Mouse (Mus musculus) limb, embryonic 12.5 days (tissue): ENCODE results near the gene Ube2j1. TPM values are rescaled to one million over a fixed set of nuclear protein-coding genes. Genes with fewer than 3 reads are reported as not detected.

Experiments used
- ATAC-seq: fragments of 200-750 bp; cut with Nextera tagmentation; 2 replicates; pipeline ENCODE4 v1.8.0; 2017; ENCODE audit warnings: low read depth, moderate TSS enrichment; ENCODE audit not compliant: insufficient number of reproducible peaks, insufficient read depth, low FRiP score, low TSS enrichment
- H3K27ac ChIP-seq: fragments of 300-500 bp; sonication (generic); 2 replicates; pipeline ENCODE4 v1.5.1; 2016; ENCODE audit warnings: mild to moderate bottlenecking, moderate library complexity
- H3K27me3 ChIP-seq: fragments of 300-500 bp; sonication (generic); 2 replicates; pipeline ENCODE4 v1.6.1; 2016; ENCODE audit warnings: mild to moderate bottlenecking, moderate library complexity
- H3K36me3 ChIP-seq: fragments of 300-500 bp; sonication (generic); 2 replicates; pipeline ENCODE4 v1.6.1; 2016; ENCODE audit warnings: mild to moderate bottlenecking, moderate library complexity
- H3K4me1 ChIP-seq: fragments of 300-500 bp; sonication (generic); replicated peaks from 2 replicates; pipeline ENCODE4 v1.6.1; 2016
- H3K4me2 ChIP-seq: fragments of 300-500 bp; sonication (generic); 2 replicates; pipeline ENCODE4 v1.6.1; 2016; ENCODE audit warnings: mild to moderate bottlenecking, moderate library complexity
- H3K4me3 ChIP-seq: fragments of 300-500 bp; sonication (generic); replicated peaks from 2 replicates; pipeline ENCODE4 v1.5.1; 2016; ENCODE audit warnings: mild to moderate bottlenecking
- H3K9ac ChIP-seq: fragments of 300-500 bp; sonication (generic); replicated peaks from 2 replicates; pipeline ENCODE4 v1.6.1; 2016; ENCODE audit warnings: mild to moderate bottlenecking, moderate library complexity
- H3K9me3 ChIP-seq: fragments of 300-500 bp; sonication (generic); 2 replicates; pipeline ENCODE4 v1.6.1; 2016; ENCODE audit warnings: mild to moderate bottlenecking, moderate library complexity
- WGBS: fragments of 180-500 bp; shearing (Covaris S2); methylation state at CpG from one replicate; pipeline ENCODE4 v1.1.7; 2016; 5-methylcytosine and 5-hydroxymethylcytosine counted together
- polyA plus RNA-seq: library from polyadenylated mRNA; unstranded; fragments of >200 nt; fragmentation: Nextera tagmentation; extraction: Ambion mirVana; gene quantifications from 2 replicates; pipeline ENCODE4 v1.2.1, GENCODE M21; 2016

Ube2j1 gene
- 38.1 and 38.5 TPM in 2 replicates for polyA plus RNA-seq

DNA sequence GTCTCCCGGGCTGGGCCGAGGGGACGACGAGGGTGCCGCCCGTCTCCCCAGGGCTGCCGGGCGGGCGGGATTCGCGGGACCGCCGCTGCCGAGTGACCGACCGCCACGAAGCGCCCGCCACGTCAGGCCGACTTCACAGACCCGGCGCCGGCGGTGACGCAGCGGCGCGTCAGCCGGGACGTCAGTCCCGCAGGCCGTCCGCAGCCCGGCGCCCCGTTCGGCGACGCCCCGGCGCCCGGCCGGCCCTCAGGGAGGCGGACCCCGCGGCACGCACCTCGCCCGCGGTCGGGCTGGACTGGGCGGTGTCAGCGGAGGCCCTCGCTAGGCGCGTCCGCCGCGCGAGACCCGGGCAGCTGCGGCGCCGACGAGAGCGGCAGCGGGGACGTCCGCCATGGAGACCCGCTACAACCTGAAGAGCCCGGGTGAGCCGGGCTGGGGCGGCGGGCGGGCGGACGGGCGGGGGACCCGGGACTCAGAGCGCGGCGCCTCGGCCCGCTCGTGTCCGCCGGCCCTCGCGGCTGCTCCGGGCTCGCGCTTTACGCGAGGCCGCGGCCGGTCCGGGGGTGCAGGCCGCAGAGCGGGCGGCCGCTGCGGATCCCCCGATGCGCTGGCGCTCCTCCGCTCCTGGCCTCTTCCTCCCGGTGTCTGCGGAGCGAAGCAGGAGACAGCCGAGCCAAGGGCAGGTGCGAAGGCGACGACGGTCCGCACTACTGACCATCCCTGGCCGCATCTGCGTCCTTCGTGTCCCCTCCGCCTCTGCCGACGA, at the start of gene Ube2j1:
TSS of gene Ube2j1 (plus strand) at position 222 of the 766 bp plus-strand sequence.
- Histone ChIP-seq H3K9me3 (no peaks in the 10 kb centered on the region; the same call in 1 of the 2 replicates), H3K36me3 (peaks cover 27% of the 10 kb centered on the region), H3K27ac (peak within 1 kb of the TSS; percentile 94), H3K4me2 (peak within 1 kb of the TSS; percentile 59), H3K4me1 (peaks cover 5% of the 10 kb centered on the region; the same call in 1 of the 2 replicates), H3K9ac (peak within 1 kb of the TSS; percentile 95), H3K27me3 (no peaks in the 10 kb centered on the region), H3K4me3 (peak within 1 kb of the TSS; percentile 79)
- ATAC-seq, result peak; percentile 94
- WGBS, result under 1% methylated on average over 106 of the region's 123 CpGs

DNA sequence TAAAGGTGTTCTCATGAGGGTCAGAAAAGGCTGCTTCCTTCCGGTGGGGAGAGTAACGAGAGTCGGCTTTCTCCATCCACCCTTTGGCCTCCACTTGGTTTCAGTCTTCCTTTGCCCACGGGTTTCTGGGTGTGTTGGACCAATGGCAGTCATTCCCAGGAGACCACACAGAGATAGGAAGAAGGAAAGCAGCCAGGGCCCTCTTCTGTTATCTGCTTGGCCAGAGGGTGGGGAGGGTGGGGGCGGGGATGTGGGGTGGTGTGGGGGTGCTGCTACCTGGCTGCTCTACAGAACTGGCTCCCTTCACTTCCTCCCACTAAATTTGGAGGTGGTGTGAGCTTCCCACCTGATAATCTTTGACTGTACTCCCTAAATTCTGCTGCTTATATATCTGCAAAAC, 49.6 kb upstream of the Ube2j1 start:
- Histone ChIP-seq H3K27ac (no peak overlapping the region), H3K27me3 (peaks cover 10% of the 10 kb centered on the region), H3K4me3 (no peak overlapping the region), H3K36me3 (no peaks in the 10 kb centered on the region), H3K4me2 (peak overlapping the region; percentile 96; the same call in 1 of the 2 replicates), H3K9me3 (no peaks in the 10 kb centered on the region), H3K9ac (no peak overlapping the region), H3K4me1 (peaks cover 23% of the 10 kb centered on the region; the same call in 1 of the 2 replicates)
- ATAC-seq, result no peak
- 31% methylated on average over 5 of the region's 5 CpGs for WGBS

- 2% methylated on average over 15 of the region's 15 CpGs for WGBS
- Histone ChIP-seq H3K36me3 (no peaks in the 10 kb centered on the region), H3K4me1 (peaks cover 23% of the 10 kb centered on the region; the same call in 1 of the 2 replicates), H3K4me2 (peak overlapping the region; percentile 96), H3K27ac (no peak overlapping the region), H3K9ac (0 out of 2 replicates have a peak overlapping the region, but pooled peaks have one; percentile 31), H3K9me3 (no peaks in the 10 kb centered on the region), H3K27me3 (peaks cover 10% of the 10 kb centered on the region), H3K4me3 (peak overlapping the region; percentile 85)
- no peak for ATAC-seq
Measured at GRCm38 (mm10) chr4:32982041-32982715, 49.0 kb upstream of the Ube2j1 start.

GRCm38 (mm10) chr4:32982716-32983175, 48.5 kb upstream of the Ube2j1 start, which contains the start of gene Rragd:
TSS of gene Rragd (plus strand) at chr4:32983037.
- Histone ChIP-seq H3K4me2 (peak within 1 kb of the TSS; percentile 96), H3K27me3 (peaks cover 10% of the 10 kb centered on the region), H3K9ac (peak within 1 kb of the TSS; percentile 88), H3K36me3 (no peaks in the 10 kb centered on the region), H3K4me1 (peaks cover 23% of the 10 kb centered on the region; the same call in 1 of the 2 replicates), H3K9me3 (no peaks in the 10 kb centered on the region), H3K27ac (peak within 1 kb of the TSS; percentile 84), H3K4me3 (peak within 1 kb of the TSS; percentile 85)
- peak; percentile 73 for ATAC-seq
- WGBS, result under 1% methylated on average over 18 of the region's 18 CpGs

DNA sequence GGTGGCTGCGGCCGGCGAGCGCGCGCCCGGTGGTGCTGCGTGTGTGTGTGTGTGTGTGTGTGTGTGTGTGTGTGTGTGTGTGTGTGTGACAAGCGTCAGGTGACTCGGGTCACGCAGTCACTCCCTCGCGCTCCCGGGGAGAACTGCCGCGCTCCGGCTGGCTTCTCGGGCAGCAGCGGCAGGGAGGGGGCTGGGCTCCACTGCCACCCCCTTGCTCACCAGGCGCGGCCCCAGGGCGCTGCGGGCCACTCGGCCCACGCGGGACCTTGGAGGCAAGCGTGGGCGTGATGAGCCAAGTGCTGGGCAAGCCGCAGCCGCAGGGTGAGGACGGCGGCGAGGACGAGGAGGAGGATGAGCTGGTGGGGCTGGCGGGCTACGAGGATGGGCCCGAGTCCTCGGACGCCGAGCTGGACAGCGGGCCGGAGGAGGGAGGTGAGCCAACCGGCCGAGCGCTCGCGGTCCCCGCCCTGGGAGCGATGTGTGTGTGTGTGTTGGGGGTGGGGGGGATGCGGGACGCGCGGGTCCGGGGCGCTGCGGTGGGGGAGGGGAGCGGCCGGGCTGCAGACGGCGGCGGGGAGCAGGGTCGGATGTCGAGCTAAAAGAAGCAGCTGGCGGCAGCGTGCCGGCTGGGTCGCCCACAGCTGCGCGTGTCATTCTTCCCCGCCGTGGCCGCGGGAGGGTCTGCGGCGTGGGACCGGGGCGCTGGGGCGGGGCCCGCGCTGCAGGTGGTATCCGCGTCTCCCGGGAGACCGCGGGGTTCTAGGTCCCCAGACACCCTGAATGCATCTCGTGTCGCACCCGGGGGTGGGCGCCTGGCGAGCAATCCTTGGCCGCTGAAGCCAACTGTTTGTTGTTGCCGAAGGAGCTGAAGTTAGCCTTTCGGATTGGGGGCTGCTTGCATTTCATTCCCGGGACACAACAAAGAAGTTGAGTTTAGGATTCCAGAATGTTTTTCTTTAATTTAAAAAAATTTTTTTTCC, 47.8 kb upstream of the Ube2j1 start:
- WGBS, result under 1% methylated on average over 81 of the region's 94 CpGs
- H3K9ac ChIP-seq, result peak overlapping the region; percentile 88
- no peaks in the 10 kb centered on the region for H3K9me3 ChIP-seq
- ATAC-seq, result peak; percentile 61
- peak overlapping the region; percentile 85 for H3K4me3 ChIP-seq
- H3K27ac ChIP-seq, result peak overlapping the region; percentile 84
- peaks cover 23% of the 10 kb centered on the region; the same call in 1 of the 2 replicates for H3K4me1 ChIP-seq
- no peaks in the 10 kb centered on the region for H3K36me3 ChIP-seq
- peaks cover 10% of the 10 kb centered on the region for H3K27me3 ChIP-seq
- peak overlapping the region; percentile 96 for H3K4me2 ChIP-seq

- under 1% methylated on average over 13 of the region's 13 CpGs for WGBS
- H3K27me3 ChIP-seq, result peaks cover 10% of the 10 kb centered on the region
- peak overlapping the region; percentile 96 for H3K4me2 ChIP-seq
- peak overlapping the region; percentile 84 for H3K27ac ChIP-seq
- H3K4me1 ChIP-seq, result peaks cover 23% of the 10 kb centered on the region; the same call in 1 of the 2 replicates
- H3K9ac ChIP-seq, result peak overlapping the region; percentile 88
- H3K4me3 ChIP-seq, result peak overlapping the region; percentile 85
- no peaks in the 10 kb centered on the region for H3K9me3 ChIP-seq
- no peaks in the 10 kb centered on the region for H3K36me3 ChIP-seq
- ATAC-seq, result no peak
Measured at GRCm38 (mm10) chr4:32984242-32984641, 47.0 kb upstream of the Ube2j1 start.

DNA sequence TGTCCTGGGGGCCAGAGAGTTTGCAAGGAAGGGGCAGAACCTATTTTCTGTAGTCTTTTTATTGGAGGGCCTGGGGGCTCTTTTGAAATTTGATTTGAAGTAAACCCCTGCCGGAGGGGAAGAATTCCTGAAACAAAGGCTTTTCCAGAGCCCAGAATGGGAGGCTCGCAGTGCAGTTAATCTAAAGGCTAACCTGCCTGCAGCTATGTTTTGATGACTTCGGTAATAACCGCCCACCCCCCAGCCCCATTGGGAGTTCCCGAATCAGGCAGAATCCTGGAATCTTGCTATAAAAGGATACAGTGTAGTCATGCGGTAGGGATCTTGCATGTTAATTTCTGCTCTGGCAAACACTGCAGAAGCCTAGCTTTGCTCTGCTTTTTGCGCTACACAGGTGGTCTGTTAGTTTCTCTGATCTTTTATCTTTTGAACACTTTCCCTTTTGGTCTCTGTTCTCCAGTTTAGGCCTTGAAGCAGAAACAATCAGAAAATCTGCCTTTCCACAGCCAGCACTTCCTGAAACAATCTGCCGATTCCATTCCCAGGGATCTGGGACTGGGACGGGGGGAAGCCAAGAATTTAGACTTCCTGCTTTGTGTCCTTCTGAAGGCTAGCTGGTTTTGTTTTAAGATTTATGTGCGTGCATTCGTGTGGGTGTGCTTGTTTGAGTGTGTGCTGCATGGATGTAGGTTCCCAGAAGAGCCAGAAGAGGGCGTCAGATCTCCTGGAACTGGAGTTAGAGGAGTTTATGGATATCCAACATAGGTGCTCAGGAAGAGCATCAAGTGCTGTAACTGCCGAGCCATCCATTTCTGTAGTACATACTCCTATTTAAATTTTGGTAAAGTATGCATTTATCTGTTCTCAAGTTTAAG, 46.2 kb upstream of the Ube2j1 start:
- ATAC-seq, result no peak
- H3K9ac ChIP-seq, result peak overlapping the region; percentile 88
- H3K4me2 ChIP-seq, result peak overlapping the region; percentile 96
- whole genome bisulfite sequencing, result 8% methylated on average over 13 of the region's 13 CpGs
- H3K36me3 ChIP-seq, result no peaks in the 10 kb centered on the region
- H3K4me1 ChIP-seq, result peaks cover 23% of the 10 kb centered on the region; the same call in 1 of the 2 replicates
- H3K27ac ChIP-seq, result peak overlapping the region; percentile 84
- H3K27me3 ChIP-seq, result peaks cover 10% of the 10 kb centered on the region
- H3K4me3 ChIP-seq, result peak overlapping the region; percentile 85
- H3K9me3 ChIP-seq, result no peaks in the 10 kb centered on the region

DNA sequence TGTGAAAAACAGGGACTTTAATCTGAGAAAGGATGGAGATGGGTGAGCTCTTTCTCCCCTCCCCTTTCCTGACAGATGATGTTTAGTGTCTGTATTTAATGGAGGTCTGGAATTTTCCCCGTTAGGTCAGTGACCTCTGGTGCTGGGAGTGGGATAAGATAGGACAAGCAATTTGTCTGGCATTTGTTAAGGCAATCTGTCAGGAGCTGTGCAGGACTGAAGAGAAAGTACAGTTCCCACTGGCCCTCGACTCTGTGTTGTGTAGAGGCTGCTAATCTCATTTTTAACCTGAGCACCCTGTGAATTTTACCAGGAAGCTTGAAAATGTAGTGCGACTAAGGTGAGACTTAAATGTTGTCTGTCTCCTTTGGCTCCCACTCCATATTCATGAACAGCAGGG, 45.5 kb upstream of the Ube2j1 start:
- ATAC-seq, result no peak
- H3K9ac ChIP-seq, result no peak overlapping the region
- peaks cover 10% of the 10 kb centered on the region for H3K27me3 ChIP-seq
- H3K27ac ChIP-seq, result no peak overlapping the region; the same call in 1 of the 2 replicates
- no peaks in the 10 kb centered on the region for H3K9me3 ChIP-seq
- peaks cover 23% of the 10 kb centered on the region; the same call in 1 of the 2 replicates for H3K4me1 ChIP-seq
- H3K4me2 ChIP-seq, result no peak overlapping the region
- H3K36me3 ChIP-seq, result no peaks in the 10 kb centered on the region
- 11% methylated on average over 3 of the region's 3 CpGs for WGBS
- no peak overlapping the region for H3K4me3 ChIP-seq

DNA sequence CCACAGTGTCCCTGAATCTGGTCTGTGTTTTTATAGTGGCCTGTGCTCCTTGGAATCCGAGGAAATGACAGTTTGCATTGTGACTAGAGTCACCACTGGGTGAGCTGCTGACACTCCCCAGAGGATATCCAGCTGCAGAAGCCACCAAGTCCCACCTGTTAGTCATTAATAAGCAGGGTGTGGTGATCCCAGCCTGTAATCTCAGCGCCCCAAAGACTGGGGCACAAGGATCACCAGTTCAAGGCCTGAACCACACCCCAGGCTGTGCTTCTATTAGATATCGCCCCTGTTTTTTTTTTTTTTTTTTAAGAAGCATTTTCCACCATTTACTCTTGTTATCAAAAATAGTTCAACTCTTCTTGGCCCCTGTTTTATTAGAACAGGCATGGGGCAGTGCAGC, 44.2 kb upstream of the Ube2j1 start:
- no peak overlapping the region for H3K4me2 ChIP-seq
- ATAC-seq, result no peak
- peaks cover 1% of the 10 kb centered on the region; the same call in 1 of the 2 replicates for H3K27me3 ChIP-seq
- H3K4me3 ChIP-seq, result no peak overlapping the region
- H3K4me1 ChIP-seq, result peaks cover 18% of the 10 kb centered on the region; the same call in 1 of the 2 replicates
- H3K27ac ChIP-seq, result no peak overlapping the region
- H3K36me3 ChIP-seq, result no peaks in the 10 kb centered on the region
- H3K9me3 ChIP-seq, result no peaks in the 10 kb centered on the region
- no peak overlapping the region for H3K9ac ChIP-seq
- WGBS, result 47% methylated on average over 3 of the region's 3 CpGs
